Mouse (Mus musculus) liver, embryonic 15.5 days (tissue): Measurements from ENCODE around the gene Sac3d1. TPM values are rescaled to one million over a fixed set of nuclear protein-coding genes. Genes with fewer than 3 reads are reported as not detected.

ENCODE experiments used
- ATAC-seq: fragments of 200-750 bp; cut with Nextera tagmentation; 2 replicates; pipeline ENCODE4 v1.8.0; 2017; ENCODE audit warnings: moderate number of reproducible peaks, mild to moderate bottlenecking, moderate library complexity; ENCODE audit not compliant: insufficient read depth
- H3K27ac ChIP-seq: fragments of 300-500 bp; sonication (generic); replicated peaks from 2 replicates; pipeline ENCODE4 v1.5.1; 2015; ENCODE audit warnings: mild to moderate bottlenecking, inconsistent platforms
- H3K27me3 ChIP-seq: fragments of 300-500 bp; sonication (generic); 2 replicates; pipeline ENCODE4 v1.6.1; 2015; ENCODE audit warnings: mild to moderate bottlenecking, inconsistent platforms
- H3K36me3 ChIP-seq: fragments of 300-500 bp; sonication (generic); replicated peaks from 2 replicates; pipeline ENCODE4 v1.6.1; 2015; ENCODE audit warnings: moderate library complexity, mild to moderate bottlenecking, inconsistent platforms
- H3K4me1 ChIP-seq: fragments of 300-500 bp; sonication (generic); replicated peaks from 2 replicates; pipeline ENCODE4 v1.6.1; 2015; ENCODE audit warnings: inconsistent platforms
- H3K4me2 ChIP-seq: fragments of 300-500 bp; sonication (generic); 2 replicates; pipeline ENCODE4 v1.6.1; 2015; ENCODE audit warnings: moderate library complexity, mild to moderate bottlenecking, inconsistent platforms
- H3K4me3 ChIP-seq: fragments of 300-500 bp; sonication (generic); replicated peaks from 2 replicates; pipeline ENCODE4 v1.5.1; 2015; ENCODE audit warnings: mild to moderate bottlenecking, inconsistent platforms
- H3K9ac ChIP-seq: fragments of 300-500 bp; sonication (generic); 2 replicates; pipeline ENCODE4 v1.6.1; 2015; ENCODE audit warnings: moderate library complexity, mild to moderate bottlenecking, inconsistent platforms
- H3K9me3 ChIP-seq: fragments of 300-500 bp; sonication (generic); replicated peaks from 2 replicates; pipeline ENCODE4 v1.6.1; 2016; ENCODE audit warnings: inconsistent platforms
- WGBS: fragments of 180-500 bp; shearing (Covaris S2); methylation state at CpG from one replicate; pipeline ENCODE4 v1.1.7; 2015; ENCODE audit warnings: mixed read lengths; ENCODE audit not compliant: insufficient replicate concordance; 5-methylcytosine and 5-hydroxymethylcytosine counted together
- polyA plus RNA-seq: library from polyadenylated mRNA; unstranded; fragments of >200 nt; fragmentation: Nextera tagmentation; extraction: Ambion mirVana; gene quantifications from 2 replicates; pipeline ENCODE4 v1.2.1, GENCODE M21; 2015

Gene Sac3d1
- polyA plus RNA-seq, 1 experiment from 2014 or later, result 23.2 TPM

DNA sequence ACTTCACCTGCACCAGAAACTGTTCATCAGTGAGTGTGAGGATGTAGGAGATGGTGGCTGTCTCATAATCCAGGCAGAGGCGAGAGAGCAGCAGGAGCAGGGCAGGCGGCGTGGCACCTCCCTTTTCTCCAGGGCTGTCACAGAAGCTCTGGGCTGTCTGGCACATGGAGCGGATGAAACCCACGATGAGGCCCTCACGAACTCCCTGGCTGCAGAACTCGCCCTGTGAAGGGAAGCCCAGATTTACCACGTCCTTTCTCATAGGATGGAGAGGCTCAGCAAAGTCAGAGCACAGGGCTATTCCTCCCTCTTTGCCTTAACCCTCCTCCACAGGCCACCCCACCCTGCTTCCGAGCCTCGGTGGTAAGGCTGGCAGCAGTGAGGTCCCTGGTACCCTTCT lies 48.6 kb downstream of the Sac3d1 start:
- ATAC-seq, result no peak
- WGBS, result 72% methylated on average over 10 of the region's 10 CpGs
- H3K4me1 ChIP-seq, result peaks cover 44% of the 10 kb centered on the region
- H3K27me3 ChIP-seq, result no peaks in the 10 kb centered on the region
- no peak overlapping the region for H3K4me2 ChIP-seq
- peaks cover 40% of the 10 kb centered on the region for H3K36me3 ChIP-seq
- H3K27ac ChIP-seq, result no peak overlapping the region
- no peak overlapping the region for H3K9ac ChIP-seq
- no peaks in the 10 kb centered on the region for H3K9me3 ChIP-seq
- no peak overlapping the region for H3K4me3 ChIP-seq

GRCm38 (mm10) chr19:6068951-6069350 lies 49.5 kb downstream of the Sac3d1 start:
- ATAC-seq, result no peak
- peaks cover 34% of the 10 kb centered on the region for H3K36me3 ChIP-seq
- H3K9ac ChIP-seq, result no peak overlapping the region
- no peak overlapping the region for H3K4me2 ChIP-seq
- no peak overlapping the region for H3K4me3 ChIP-seq
- no peaks in the 10 kb centered on the region for H3K27me3 ChIP-seq
- no peaks in the 10 kb centered on the region for H3K9me3 ChIP-seq
- H3K4me1 ChIP-seq, result peaks cover 40% of the 10 kb centered on the region
- no peak overlapping the region for H3K27ac ChIP-seq
- WGBS, result 68% methylated on average over 4 of the region's 4 CpGs

DNA sequence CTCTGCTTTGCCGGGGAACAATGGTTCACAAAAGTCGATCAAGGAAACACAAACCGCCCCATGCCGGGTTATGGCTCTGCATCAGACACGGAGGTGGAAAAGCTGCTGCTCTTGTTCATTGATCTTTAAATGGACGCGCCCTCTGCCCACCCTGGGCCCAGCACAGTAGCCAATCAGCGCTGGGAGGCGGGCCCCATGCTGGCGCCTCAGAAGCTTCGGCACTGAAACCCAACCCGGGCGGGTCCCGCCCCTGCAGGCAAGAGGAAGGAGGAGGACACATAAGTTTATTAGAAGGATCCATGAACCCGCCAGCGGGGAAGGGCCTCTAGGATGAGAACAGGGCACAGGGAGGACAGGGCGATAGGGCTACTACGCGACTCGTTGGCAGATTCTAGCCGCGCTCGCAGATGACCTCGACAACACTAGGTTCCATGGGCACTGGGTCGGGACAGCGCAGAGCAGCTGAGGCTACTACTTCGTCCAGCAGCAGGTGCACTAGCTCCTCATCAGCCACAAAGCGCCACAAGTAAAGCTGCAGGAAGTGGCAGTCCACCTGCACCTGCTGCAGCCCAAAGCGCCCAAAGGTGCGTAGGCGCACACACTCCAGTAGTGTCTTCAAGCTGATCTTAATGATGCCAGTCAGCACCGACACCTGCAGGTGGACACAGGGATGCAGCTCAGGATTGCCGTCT lies 50.6 kb downstream of the Sac3d1 start, which contains the start of gene Tm7sf2:
Gene Tm7sf2, minus strand, starts transcription at position 650 of the 692 bp plus-strand sequence.
- H3K4me1 ChIP-seq, result peaks cover 47% of the 10 kb centered on the region
- H3K4me3 ChIP-seq, result peak within 1 kb of the TSS; percentile 60
- peak within 1 kb of the TSS; percentile 60 for H3K9ac ChIP-seq
- peak within 1 kb of the TSS; percentile 82 for H3K27ac ChIP-seq
- WGBS, result 14% methylated on average over 33 of the region's 33 CpGs
- H3K4me2 ChIP-seq, result peak within 1 kb of the TSS; percentile 98
- H3K9me3 ChIP-seq, result no peaks in the 10 kb centered on the region
- peaks cover 33% of the 10 kb centered on the region for H3K36me3 ChIP-seq
- H3K27me3 ChIP-seq, result no peaks in the 10 kb centered on the region
- ATAC-seq, result peak; percentile 85

DNA sequence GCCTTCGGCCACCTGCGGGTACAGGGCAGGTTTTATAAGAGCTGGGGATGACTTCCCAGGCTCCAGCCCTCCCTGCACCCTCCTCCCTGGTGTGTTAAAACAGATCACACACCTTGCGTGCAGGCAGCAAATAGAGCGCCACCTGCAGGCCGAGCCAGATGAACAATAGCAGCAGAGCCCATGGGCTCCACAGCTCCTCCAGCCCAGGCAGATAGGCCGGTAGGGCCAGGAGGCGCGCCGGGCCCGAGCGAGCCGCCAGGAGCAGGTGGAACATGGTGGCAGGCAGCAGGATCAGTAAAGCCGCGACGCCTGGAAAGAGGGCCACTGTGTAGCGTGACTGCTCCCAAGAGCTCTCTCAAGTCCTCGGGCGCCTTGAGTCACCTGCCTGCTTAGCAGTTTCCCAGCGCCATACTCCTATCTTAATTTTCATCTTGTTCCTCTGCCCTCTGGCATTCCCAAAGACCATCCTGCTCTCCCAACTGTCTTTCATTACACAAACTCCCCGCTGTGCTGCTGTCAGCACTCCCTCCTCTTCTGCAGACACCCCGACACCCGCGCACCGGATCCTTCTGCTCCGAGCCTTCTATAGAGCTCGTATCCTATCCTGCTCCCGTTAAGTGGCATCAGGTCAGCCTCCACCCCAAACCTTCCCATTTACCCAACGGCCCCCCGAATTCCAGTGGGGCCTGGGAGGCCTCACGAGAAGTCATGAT lies 51.3 kb downstream of the Sac3d1 start:
- peak; percentile 61 for ATAC-seq
- Histone ChIP-seq H3K27ac (peak overlapping the region; percentile 82), H3K36me3 (peaks cover 29% of the 10 kb centered on the region), H3K9ac (peak overlapping the region; percentile 60), H3K4me3 (peak overlapping the region; percentile 60), H3K4me1 (peaks cover 54% of the 10 kb centered on the region), H3K9me3 (no peaks in the 10 kb centered on the region), H3K4me2 (peak overlapping the region; percentile 98), H3K27me3 (no peaks in the 10 kb centered on the region)
- WGBS, result under 1% methylated on average over 30 of the region's 30 CpGs

DNA sequence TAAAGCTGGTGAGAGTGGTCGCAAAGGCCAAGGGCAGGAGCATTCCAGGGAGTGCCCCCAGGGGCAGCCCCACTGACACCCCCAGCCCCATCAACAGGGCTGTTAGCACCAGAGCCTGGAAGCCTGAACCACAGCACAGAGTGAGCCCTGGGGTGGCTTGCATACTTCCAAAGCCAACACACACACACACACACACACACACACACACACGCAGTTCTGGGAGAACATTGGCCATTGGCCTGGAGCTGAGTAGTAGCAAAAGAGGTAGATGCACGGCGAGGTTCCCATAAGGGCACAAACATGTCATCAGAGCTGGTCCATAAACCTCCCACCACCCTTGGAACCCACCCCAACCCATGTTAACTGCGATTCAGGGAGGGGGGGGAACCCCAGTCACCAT lies 51.9 kb downstream of the Sac3d1 start:
- H3K27me3 ChIP-seq, result no peaks in the 10 kb centered on the region
- peaks cover 28% of the 10 kb centered on the region for H3K36me3 ChIP-seq
- H3K9ac ChIP-seq, result peak overlapping the region; percentile 60
- H3K9me3 ChIP-seq, result no peaks in the 10 kb centered on the region
- H3K4me1 ChIP-seq, result peaks cover 60% of the 10 kb centered on the region
- peak overlapping the region; percentile 82 for H3K27ac ChIP-seq
- peak overlapping the region; percentile 60 for H3K4me3 ChIP-seq
- no peak for ATAC-seq
- WGBS, result 38% methylated on average over 5 of the region's 5 CpGs
- H3K4me2 ChIP-seq, result peak overlapping the region; percentile 98

Other genes with a start within 250 kb of the Sac3d1 start
- gene Frmd8, start 243.4 kb downstream of the Sac3d1 start, polyA plus RNA-seq, result 12.9 and 13.1 TPM in 2 replicates
- gene Slc25a45, start 240.8 kb downstream of the Sac3d1 start, polyA plus RNA-seq, result 7.1 and 7.9 TPM in 2 replicates
- gene Tigd3, start 224.5 kb downstream of the Sac3d1 start, polyA plus RNA-seq, result 2.8 and 2.9 TPM in 2 replicates
- gene Dpf2, start 205.6 kb downstream of the Sac3d1 start, polyA plus RNA-seq, result 52.7 and 59.4 TPM in 2 replicates
- gene Cdc42ep2, start 193.8 kb downstream of the Sac3d1 start, polyA plus RNA-seq, result 2.9 and 3.1 TPM in 2 replicates
- gene Pola2, start 154.4 kb downstream of the Sac3d1 start, polyA plus RNA-seq, result 53.8 and 58.9 TPM in 2 replicates
- gene Slc22a20, start 132.5 kb downstream of the Sac3d1 start, polyA plus RNA-seq, result 0.05 TPM in 1 of 2 replicates, not detected in the other
- 25.1 and 26.1 TPM in 2 replicates for gene Capn1, start 102.8 kb downstream of the Sac3d1 start, polyA plus RNA-seq
- gene Syvn1, start 72.1 kb downstream of the Sac3d1 start, polyA plus RNA-seq, result 13.3 and 17.3 TPM in 2 replicates
- 39.5 and 41.8 TPM in 2 replicates for gene Mrpl49, start 60.9 kb downstream of the Sac3d1 start, polyA plus RNA-seq
- 401 and 446 TPM in 2 replicates for gene Fau, start 60.8 kb downstream of the Sac3d1 start, polyA plus RNA-seq
- gene Znhit2, start 57.5 kb downstream of the Sac3d1 start, polyA plus RNA-seq, result 19.1 and 19.5 TPM in 2 replicates
- gene Tm7sf2, start 50.3 kb downstream of the Sac3d1 start, polyA plus RNA-seq, result 49.1 and 50.2 TPM in 2 replicates
- 27.3 and 30.8 TPM in 2 replicates for gene Vps51, start 41.4 kb downstream of the Sac3d1 start, polyA plus RNA-seq
- gene Tmem262, start 38.6 kb downstream of the Sac3d1 start, polyA plus RNA-seq, result not detected in 2 replicates
- gene Gm28374, start 36.4 kb downstream of the Sac3d1 start, polyA plus RNA-seq, result 0.48 and 0.67 TPM in 2 replicates
- 19.7 and 24.4 TPM in 2 replicates for gene Zfpl1, start 33.7 kb downstream of the Sac3d1 start, polyA plus RNA-seq
- gene Cdca5, start 33.7 kb downstream of the Sac3d1 start, polyA plus RNA-seq, result 34.5 and 35.4 TPM in 2 replicates
- gene AC131692.1, start 24.2 kb downstream of the Sac3d1 start, polyA plus RNA-seq, result 0.23 and 0.25 TPM in 2 replicates
- 3.5 and 3.7 TPM in 2 replicates for gene Naaladl1, start 12.9 kb downstream of the Sac3d1 start, polyA plus RNA-seq
- gene Snx15, start 9.7 kb upstream of the Sac3d1 start, polyA plus RNA-seq, result 58.5 and 66.0 TPM in 2 replicates
- 0.17 and 0.44 TPM in 2 replicates for gene Batf2, start 22.3 kb upstream of the Sac3d1 start, polyA plus RNA-seq
- 26.0 and 28.8 TPM in 2 replicates for gene Arl2, start 22.9 kb upstream of the Sac3d1 start, polyA plus RNA-seq
- not detected in 2 replicates for gene Majin, start 65.7 kb upstream of the Sac3d1 start, polyA plus RNA-seq
- gene Gpha2, start 107.7 kb upstream of the Sac3d1 start, polyA plus RNA-seq, result 0.15 and 0.28 TPM in 2 replicates
- gene Ppp2r5b, start 117.2 kb upstream of the Sac3d1 start, polyA plus RNA-seq, result 3.3 and 5.0 TPM in 2 replicates
- gene Atg2a, start 123.0 kb upstream of the Sac3d1 start, polyA plus RNA-seq, result 4.7 and 5.8 TPM in 2 replicates
- 64.0 and 69.3 TPM in 2 replicates for gene Ehd1, start 158.1 kb upstream of the Sac3d1 start, polyA plus RNA-seq
- 0.21 and 0.38 TPM in 2 replicates for gene Cdc42bpg, start 187.8 kb upstream of the Sac3d1 start, polyA plus RNA-seq
- gene Men1, start 216.3 kb upstream of the Sac3d1 start, polyA plus RNA-seq, result 25.1 and 25.4 TPM in 2 replicates
- gene Map4k2, start 222.5 kb upstream of the Sac3d1 start, polyA plus RNA-seq, result 7.7 and 9.1 TPM in 2 replicates
- gene Sf1, start 245.0 kb upstream of the Sac3d1 start, polyA plus RNA-seq, result 64.3 and 68.8 TPM in 2 replicates